In genomic region chr5:23599750-23600537, GRCm38 (mm10) we compare ENCODE assay signal across 13 mouse cellular contexts.
DNase-seq lines count a peak whose midpoint lies in the region; ATAC-seq and TF ChIP-seq lines count a peak whose summit lies in the region.
"Had no signal": no experiment of that assay in that cellular context is flagged by ENCODE, and none has a peak within 500 bp of the region (broad histone marks: within the 10 kb centered on the region; RNA-seq: fewer than 3 reads in every experiment).

No protein-coding gene starts in this region.

- H3K4me3 ChIP-seq in midbrain, embryonic 11.5 days (ENCODE audit: low read depth, low read length), result no peak overlapping the region
- H3K4me3 ChIP-seq in midbrain, embryonic 10.5 days, result no peak overlapping the region
- no peak overlapping the region for H3K4me3 ChIP-seq in forebrain, embryonic 14.5 days (ENCODE audit: low read depth, low read length)
- H3K4me3 ChIP-seq in hindbrain, postnatal 0 days (ENCODE audit: low read length), result no peak overlapping the region
- no peak overlapping the region for H3K4me3 ChIP-seq in intestine, embryonic 15.5 days (replicated peaks)
- H3K4me3 ChIP-seq in gastrocnemius, adult 2 months, result no peak overlapping the region
- no peak overlapping the region for H3K4me3 ChIP-seq in stomach, postnatal 0 days (ENCODE audit: low read depth, low read length)
- H3K4me3 ChIP-seq: embryonic facial prominence, embryonic 15.5 days; limb, embryonic 12.5 days had no signal

- no peaks in the 10 kb centered on the region for H3K36me3 ChIP-seq in midbrain, embryonic 11.5 days (ENCODE audit: control insufficient read depth, insufficient read depth, low read length)
- H3K36me3 ChIP-seq in midbrain, embryonic 10.5 days, result no peaks in the 10 kb centered on the region
- H3K36me3 ChIP-seq in forebrain, embryonic 14.5 days (ENCODE audit: control insufficient read depth, insufficient read depth, low read length), result no peaks in the 10 kb centered on the region
- H3K36me3 ChIP-seq in hindbrain, postnatal 0 days (ENCODE audit: insufficient read depth, low read length), result no peaks in the 10 kb centered on the region
- H3K36me3 ChIP-seq in intestine, embryonic 15.5 days, result no peaks in the 10 kb centered on the region
- no peaks in the 10 kb centered on the region for H3K36me3 ChIP-seq in stomach, postnatal 0 days (ENCODE audit: control insufficient read depth, insufficient read depth, low read length)
- H3K36me3 ChIP-seq: embryonic facial prominence, embryonic 15.5 days; limb, embryonic 12.5 days had no signal

- no peaks in the 10 kb centered on the region for H3K27me3 ChIP-seq in midbrain, embryonic 11.5 days (ENCODE audit: control insufficient read depth, insufficient read depth, low read length)
- H3K27me3 ChIP-seq in midbrain, embryonic 10.5 days (ENCODE audit: low read depth, poor library complexity, severe bottlenecking), result no peaks in the 10 kb centered on the region
- no peaks in the 10 kb centered on the region for H3K27me3 ChIP-seq in forebrain, embryonic 14.5 days (replicated peaks; ENCODE audit: control insufficient read depth, insufficient read depth, low read length)
- H3K27me3 ChIP-seq in hindbrain, postnatal 0 days (ENCODE audit: insufficient read depth, low read length), result no peaks in the 10 kb centered on the region
- H3K27me3 ChIP-seq in intestine, embryonic 15.5 days (replicated peaks), result no peaks in the 10 kb centered on the region
- no peaks in the 10 kb centered on the region for H3K27me3 ChIP-seq in stomach, postnatal 0 days (ENCODE audit: control insufficient read depth, insufficient read depth, low read length)
- H3K27me3 ChIP-seq: embryonic facial prominence, embryonic 15.5 days; limb, embryonic 12.5 days; Patski had no signal

- WGBS in midbrain, embryonic 11.5 days, result 84% methylated on average over 5 of the region's 5 CpGs
- 88% methylated on average over 5 of the region's 5 CpGs for WGBS in midbrain, embryonic 10.5 days
- WGBS in forebrain, embryonic 14.5 days, result 62% methylated on average over 5 of the region's 5 CpGs
- 48% methylated on average over 5 of the region's 5 CpGs for WGBS in hindbrain, postnatal 0 days
- 67% methylated on average over 5 of the region's 5 CpGs for WGBS in intestine, embryonic 15.5 days
- WGBS in stomach, postnatal 0 days, result 73% methylated on average over 5 of the region's 5 CpGs

- no peak for TF ChIP-seq EP300 in stomach, postnatal 0 days (optimal IDR thresholded peaks at IDR 0.05)

- intact Hi-C loops in gastrocnemius, adult 2 months (cut with DNase I), result no loop called here

- no peaks in the 10 kb centered on the region for H3K4me1 ChIP-seq in midbrain, embryonic 11.5 days (ENCODE audit: control insufficient read depth, insufficient read depth, low read length)
- peaks cover 6% of the 10 kb centered on the region; the same call in 1 of the 2 replicates for H3K4me1 ChIP-seq in midbrain, embryonic 10.5 days
- peaks cover 4% of the 10 kb centered on the region; the same call in 1 of the 2 replicates for H3K4me1 ChIP-seq in forebrain, embryonic 14.5 days (ENCODE audit: control insufficient read depth, insufficient read depth, low read length)
- no peaks in the 10 kb centered on the region; the same call in 1 of the 2 replicates for H3K4me1 ChIP-seq in hindbrain, postnatal 0 days (ENCODE audit: insufficient read depth, low read length)
- no peaks in the 10 kb centered on the region for H3K4me1 ChIP-seq in intestine, embryonic 15.5 days (replicated peaks)
- no peaks in the 10 kb centered on the region; the same call in 1 of the 2 replicates for H3K4me1 ChIP-seq in stomach, postnatal 0 days (replicated peaks; ENCODE audit: control insufficient read depth, insufficient read depth)

- no peaks in the 10 kb centered on the region for H3K9me3 ChIP-seq in midbrain, embryonic 11.5 days (ENCODE audit: control insufficient read depth, low read length)
- no peaks in the 10 kb centered on the region for H3K9me3 ChIP-seq in midbrain, embryonic 10.5 days (replicated peaks)
- H3K9me3 ChIP-seq in forebrain, embryonic 14.5 days (replicated peaks; ENCODE audit: control insufficient read depth, low read length), result no peaks in the 10 kb centered on the region
- H3K9me3 ChIP-seq in hindbrain, postnatal 0 days (ENCODE audit: low read length), result no peaks in the 10 kb centered on the region
- H3K9me3 ChIP-seq in intestine, embryonic 15.5 days, result no peaks in the 10 kb centered on the region
- no peaks in the 10 kb centered on the region for H3K9me3 ChIP-seq in stomach, postnatal 0 days (ENCODE audit: control insufficient read depth, low read length)
- H3K9me3 ChIP-seq: embryonic facial prominence, embryonic 15.5 days; limb, embryonic 12.5 days had no signal

- DNase-seq in midbrain, embryonic 11.5 days (ENCODE audit: low spot score, missing footprints), result no peak
- no peak for DNase-seq in midbrain, embryonic 10.5 days (ENCODE audit: low spot score)
- DNase-seq in cerebellum, adult 18-20 months, result peak; percentile 42 to 65
- DNase-seq in forebrain, embryonic 14.5 days (ENCODE audit: low spot score), result peak; percentile 59
- DNase-seq in hindbrain, postnatal 0 days (ENCODE audit: low spot score), result peak; percentile 51
- DNase-seq in gastrocnemius, adult 2 months, result no peak
- DNase-seq in stomach, postnatal 0 days (ENCODE audit: low spot score), result no peak
- DNase-seq: liver, postnatal 0 days; thymus, adult 18-20 months had no signal

- peak; percentile 64 for ATAC-seq in midbrain, embryonic 11.5 days (ENCODE audit: low FRiP score)
- peak; percentile 82 for ATAC-seq in forebrain, embryonic 14.5 days
- peak; percentile 89 for ATAC-seq in hindbrain, postnatal 0 days
- ATAC-seq in intestine, embryonic 15.5 days, result no peak; the same call in 1 of the 2 replicates
- ATAC-seq in stomach, postnatal 0 days (ENCODE audit: low FRiP score, low TSS enrichment), result no peak
- ATAC-seq: liver, postnatal 0 days; Patski had no signal

- H3K4me2 ChIP-seq in midbrain, embryonic 11.5 days, result no peak overlapping the region
- H3K4me2 ChIP-seq in forebrain, embryonic 14.5 days (ENCODE audit: low read length), result no peak overlapping the region
- H3K4me2 ChIP-seq in hindbrain, postnatal 0 days (ENCODE audit: low read depth, low read length), result no peak overlapping the region
- H3K4me2 ChIP-seq in intestine, embryonic 15.5 days (replicated peaks), result no peak overlapping the region
- H3K4me2 ChIP-seq in stomach, postnatal 0 days (replicated peaks; ENCODE audit: low read depth), result no peak overlapping the region
- H3K4me2 ChIP-seq: embryonic facial prominence, embryonic 15.5 days; limb, embryonic 12.5 days had no signal

- H3K9ac ChIP-seq in midbrain, embryonic 11.5 days (ENCODE audit: low read length), result no peak overlapping the region
- no peak overlapping the region for H3K9ac ChIP-seq in forebrain, embryonic 14.5 days (ENCODE audit: low read length)
- no peak overlapping the region for H3K9ac ChIP-seq in hindbrain, postnatal 0 days (replicated peaks; ENCODE audit: low read length)
- no peak overlapping the region for H3K9ac ChIP-seq in intestine, embryonic 15.5 days
- no peak overlapping the region for H3K9ac ChIP-seq in stomach, postnatal 0 days (ENCODE audit: low read length)
- H3K9ac ChIP-seq: embryonic facial prominence, embryonic 15.5 days; limb, embryonic 12.5 days; liver, postnatal 0 days had no signal

- no peak for TF ChIP-seq CTCF in hindbrain, postnatal 0 days (IDR thresholded peaks at IDR 0.05; ENCODE audit: low read depth)
- TF ChIP-seq CTCF in gastrocnemius, adult 2 months (IDR thresholded peaks at IDR 0.05), result no peak
- no peak for TF ChIP-seq CTCF in stomach, postnatal 0 days (IDR thresholded peaks at IDR 0.05; ENCODE audit: low read depth)

- H3K27ac ChIP-seq in midbrain, embryonic 11.5 days (ENCODE audit: low read depth, low read length), result no peak overlapping the region
- H3K27ac ChIP-seq in midbrain, embryonic 10.5 days (replicated peaks), result no peak overlapping the region
- H3K27ac ChIP-seq in forebrain, embryonic 14.5 days (ENCODE audit: low read depth, low read length), result no peak overlapping the region
- no peak overlapping the region for H3K27ac ChIP-seq in hindbrain, postnatal 0 days
- no peak overlapping the region for H3K27ac ChIP-seq in intestine, embryonic 15.5 days
- H3K27ac ChIP-seq in gastrocnemius, adult 2 months, result no peak overlapping the region
- H3K27ac ChIP-seq in stomach, postnatal 0 days (replicated peaks), result no peak overlapping the region
- H3K27ac ChIP-seq: embryonic facial prominence, embryonic 15.5 days; limb, embryonic 12.5 days had no signal

Comparison
In these comparisons a context has a peak if more than half of its experiments do, and no peak if none do; other contexts are left out.
1. ATAC-seq: peak in midbrain, embryonic 11.5 days (single experiment), forebrain, embryonic 14.5 days (single experiment) and hindbrain, postnatal 0 days (single experiment); none in intestine, embryonic 15.5 days (single experiment) and stomach, postnatal 0 days (single experiment).
2. DNase-seq: peak in cerebellum, adult 18-20 months (2 of 2), forebrain, embryonic 14.5 days (single experiment) and hindbrain, postnatal 0 days (single experiment); none in midbrain, embryonic 11.5 days (single experiment), midbrain, embryonic 10.5 days (single experiment), gastrocnemius, adult 2 months (single experiment) and stomach, postnatal 0 days (single experiment).